Mouse (Mus musculus): ENCODE measurements at regions not wholly inside any gene's neighbourhood (a gene's known extent, or its start where the extent isn't known, plus 50 kb on each side); places are given as distances from the start of the nearest gene placed in this dataset.

GRCm38 (mm10) chr14:56313969-56314368, 50.9 kb upstream of the Atp12a start:
- peak; percentile 41 for DNase-seq (ENCODE audit: low spot score)

- DNase-seq (ENCODE audit: low spot score), result peak; percentile 64
Observed at GRCm38 (mm10) chr14:56314459-56314858, 50.4 kb upstream of the Atp12a start.

Data from urinary bladder, postnatal 14 days (tissue).